Comparison of ENCODE assay signal across 8 mouse cellular contexts in the genomic region with DNA sequence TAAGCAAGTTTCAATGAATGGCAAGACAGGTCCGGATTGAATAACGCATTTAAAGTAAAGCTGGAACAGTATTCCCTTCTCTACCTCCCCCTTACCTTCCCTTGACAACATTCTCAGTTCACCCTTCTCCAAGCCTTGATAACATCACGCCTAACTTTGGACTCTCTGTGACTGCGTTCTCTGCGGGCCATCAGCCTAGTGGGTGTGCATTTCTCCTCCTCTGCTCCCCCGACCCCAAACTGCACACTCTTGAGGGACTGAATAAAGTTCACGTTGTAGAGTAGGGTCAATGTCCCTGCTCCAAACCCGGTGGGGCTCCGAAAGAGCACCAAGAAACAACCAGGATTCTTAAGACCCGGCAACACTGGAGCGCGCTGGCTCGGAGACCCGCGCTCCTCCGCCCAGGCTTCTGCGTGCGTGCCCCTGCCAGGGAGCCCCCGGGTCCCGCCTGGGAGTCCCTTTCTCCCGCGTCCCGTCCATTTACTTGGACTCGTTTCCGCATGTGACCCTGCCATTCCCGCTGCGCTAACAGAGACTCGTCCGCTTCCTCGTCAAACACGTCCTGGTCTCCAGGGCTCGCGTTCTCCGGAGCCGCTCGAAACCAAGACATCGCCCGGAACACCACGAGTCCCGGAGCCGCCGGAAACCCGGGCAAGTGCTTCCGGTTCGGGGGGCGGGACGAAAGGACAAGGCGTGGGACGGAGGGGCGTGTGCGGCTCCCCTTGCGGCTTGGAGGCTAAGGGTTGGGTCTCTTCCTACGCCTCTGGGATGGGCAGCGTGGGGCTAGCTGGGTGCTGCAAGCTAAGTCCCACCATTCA. TPM values are rescaled to one million over a fixed set of nuclear protein-coding genes. Genes with fewer than 3 reads are reported as not detected.
DNase-seq lines count a peak whose midpoint lies in the region; ATAC-seq and TF ChIP-seq lines count a peak whose summit lies in the region.

A gene (minus strand): TSS at position 653 of the 818 bp plus-strand sequence.

- H3K4me1 ChIP-seq in embryonic facial prominence, embryonic 13.5 days, result peaks cover 6% of the 10 kb centered on the region; the same call in 1 of the 2 replicates
- H3K4me1 ChIP-seq in kidney, adult 2 months (ENCODE audit: control insufficient read depth, insufficient read depth, low read length), result no peaks in the 10 kb centered on the region
- H3K4me1 ChIP-seq in limb, embryonic 12.5 days (replicated peaks), result peaks cover 7% of the 10 kb centered on the region; the same call in 1 of the 2 replicates
- H3K4me1 ChIP-seq in midbrain, embryonic 15.5 days, result peaks cover 11% of the 10 kb centered on the region
- H3K4me1 ChIP-seq in spleen, adult 2 months (ENCODE audit: control insufficient read depth, insufficient read depth, insufficient read length), result no peaks in the 10 kb centered on the region

- no peaks in the 10 kb centered on the region for H3K27me3 ChIP-seq in embryonic facial prominence, embryonic 13.5 days
- no peaks in the 10 kb centered on the region for H3K27me3 ChIP-seq in kidney, adult 2 months (replicated peaks; ENCODE audit: control insufficient read depth, insufficient read depth, low read length)
- no peaks in the 10 kb centered on the region for H3K27me3 ChIP-seq in limb, embryonic 12.5 days
- no peaks in the 10 kb centered on the region for H3K27me3 ChIP-seq in midbrain, embryonic 15.5 days (replicated peaks)
- no peaks in the 10 kb centered on the region for H3K27me3 ChIP-seq in spleen, adult 2 months (ENCODE audit: control insufficient read depth, insufficient read depth, low read length)

- no peaks in the 10 kb centered on the region for H3K9me3 ChIP-seq in embryonic facial prominence, embryonic 13.5 days
- no peaks in the 10 kb centered on the region for H3K9me3 ChIP-seq in limb, embryonic 12.5 days
- H3K9me3 ChIP-seq in midbrain, embryonic 15.5 days, result no peaks in the 10 kb centered on the region

- no peaks in the 10 kb centered on the region for H3K36me3 ChIP-seq in embryonic facial prominence, embryonic 13.5 days
- no peaks in the 10 kb centered on the region for H3K36me3 ChIP-seq in kidney, adult 2 months (ENCODE audit: control insufficient read depth, insufficient read depth, low read length)
- H3K36me3 ChIP-seq in limb, embryonic 12.5 days, result peaks cover 8% of the 10 kb centered on the region
- no peaks in the 10 kb centered on the region for H3K36me3 ChIP-seq in midbrain, embryonic 15.5 days (replicated peaks)
- H3K36me3 ChIP-seq in spleen, adult 2 months (ENCODE audit: control insufficient read depth, insufficient read depth, low read length), result peaks cover 1% of the 10 kb centered on the region; the same call in 1 of the 2 replicates

- ATAC-seq in embryonic facial prominence, embryonic 13.5 days (ENCODE audit: insufficient number of reproducible peaks, insufficient read depth, low FRiP score, low TSS enrichment, low read depth), result peak; percentile 97
- ATAC-seq in limb, embryonic 12.5 days (ENCODE audit: insufficient number of reproducible peaks, insufficient read depth, low FRiP score, low TSS enrichment, low read depth), result peak; percentile 96
- peak; percentile 99 for ATAC-seq in midbrain, embryonic 15.5 days (replicated peaks)

- under 1% methylated on average over 54 of the region's 54 CpGs for WGBS in embryonic facial prominence, embryonic 13.5 days
- WGBS in kidney, adult 2 months, result under 1% methylated on average over 54 of the region's 54 CpGs
- WGBS in limb, embryonic 12.5 days, result under 1% methylated on average over 54 of the region's 54 CpGs
- under 1% methylated on average over 54 of the region's 54 CpGs for WGBS in midbrain, embryonic 15.5 days
- WGBS in spleen, adult 2 months, result under 1% methylated on average over 54 of the region's 54 CpGs

- peak; percentile 86 for DNase-seq in 3134 (ENCODE audit: extremely low read depth, insufficient read length, low spot score)
- peak; percentile 96 to 97 for DNase-seq in adrenal gland, postnatal 36 days
- DNase-seq in heart, adult 18-20 months, result peak; percentile 92 to 98
- peak; percentile 93 for DNase-seq in kidney, adult 2 months
- DNase-seq in spleen, adult 2 months (ENCODE audit: low read depth in 1 of 2, low spot score in 2 of 2), result peak; percentile 67 to 91

- peak within 1 kb of the TSS; percentile 77 for H3K4me2 ChIP-seq in embryonic facial prominence, embryonic 13.5 days
- H3K4me2 ChIP-seq in limb, embryonic 12.5 days, result peak within 1 kb of the TSS; percentile 78
- peak within 1 kb of the TSS; percentile 88 for H3K4me2 ChIP-seq in midbrain, embryonic 15.5 days

- TF ChIP-seq CTCF in kidney, adult 2 months (conservative IDR thresholded peaks at IDR 0.05; ENCODE audit: insufficient read depth, insufficient read length, low read depth, low read length), result peak; percentile 52
- TF ChIP-seq CTCF in spleen, adult 2 months (IDR thresholded peaks at IDR 0.05; ENCODE audit: extremely low read depth, insufficient read depth, insufficient read length, insufficient replicate concordance), result 0 out of 2 replicates have a peak, but pooled peaks have one; percentile 14

- peak within 1 kb of the TSS; percentile 80 for H3K4me3 ChIP-seq in embryonic facial prominence, embryonic 13.5 days
- peak within 1 kb of the TSS; percentile 72 for H3K4me3 ChIP-seq in kidney, adult 2 months (ENCODE audit: insufficient read depth, low read depth, low read length)
- H3K4me3 ChIP-seq in limb, embryonic 12.5 days (replicated peaks), result peak within 1 kb of the TSS; percentile 76
- H3K4me3 ChIP-seq in midbrain, embryonic 15.5 days, result peak within 1 kb of the TSS; percentile 85
- peak within 1 kb of the TSS; percentile 64 for H3K4me3 ChIP-seq in spleen, adult 2 months (ENCODE audit: extremely low read depth, insufficient read depth, insufficient read length)

- peak within 1 kb of the TSS; percentile 88 for H3K9ac ChIP-seq in embryonic facial prominence, embryonic 13.5 days
- H3K9ac ChIP-seq in limb, embryonic 12.5 days (replicated peaks), result peak within 1 kb of the TSS; percentile 73
- peak within 1 kb of the TSS; percentile 77 for H3K9ac ChIP-seq in midbrain, embryonic 15.5 days

- no peak for TF ChIP-seq POLR2A in kidney, adult 2 months (IDR thresholded peaks at IDR 0.05; ENCODE audit: low read depth, low read length)
- no peak for TF ChIP-seq POLR2A in spleen, adult 2 months (IDR thresholded peaks at IDR 0.05; ENCODE audit: low read depth, low read length)

- peak within 1 kb of the TSS; percentile 90 for H3K27ac ChIP-seq in embryonic facial prominence, embryonic 13.5 days
- peak within 1 kb of the TSS; percentile 48 for H3K27ac ChIP-seq in kidney, adult 2 months (ENCODE audit: insufficient read depth, low read depth, low read length)
- H3K27ac ChIP-seq in limb, embryonic 12.5 days, result peak within 1 kb of the TSS; percentile 82
- peak within 1 kb of the TSS; percentile 85 for H3K27ac ChIP-seq in midbrain, embryonic 15.5 days
- no peak within 1 kb of the TSS for H3K27ac ChIP-seq in spleen, adult 2 months (ENCODE audit: insufficient read depth, low read length)

RNA-seq across cellular contexts. Expression of the gene that starts here (rescaled TPM):
- 10 to 100 TPM; 30.2 to 35.2 TPM for total RNA-seq in adrenal gland, postnatal 36 days (2021)
- 78.2 and 89.5 TPM in 2 replicates for polyA plus RNA-seq in embryonic facial prominence, embryonic 13.5 days (2015; fragmentation: Nextera tagmentation; extraction: Ambion mirVana)
- 10 to 100 TPM; 35.0 to 39.6 TPM for total RNA-seq in heart, adult 18-20 months (2021)
- polyA plus RNA-seq in kidney, adult 2 months (2012; rRNA removed), result 9.1 and 16.1 TPM in 2 replicates
- polyA plus RNA-seq in limb, embryonic 12.5 days (2016; fragmentation: Nextera tagmentation; extraction: Ambion mirVana), result 79.7 and 84.8 TPM in 2 replicates
- polyA plus RNA-seq in midbrain, embryonic 15.5 days (2015; fragmentation: Nextera tagmentation; extraction: Ambion mirVana), result 83.0 and 84.4 TPM in 2 replicates
- 2.3 and 2.7 TPM in 2 replicates for polyA plus RNA-seq in spleen, adult 2 months (2012; rRNA removed)
